Mouse (Mus musculus) forebrain, postnatal 0 days (tissue): ENCODE data around the gene Cpne9. TPM values are rescaled to one million over a fixed set of nuclear protein-coding genes. Genes with fewer than 3 reads are reported as not detected.

ENCODE experiments used
- ATAC-seq: fragments of 200-750 bp; cut with Nextera tagmentation; 2 replicates; pipeline ENCODE4 v1.8.0; 2017; ENCODE audit warnings: mild to moderate bottlenecking, moderate library complexity
- DNase-seq: peaks from one replicate; pipeline ENCODE4 v3.0.0-alpha.2; 2015
- H3K27ac ChIP-seq: fragments of 300-500 bp; sonication (generic); 2 replicates; pipeline ENCODE4 v1.5.1; 2014; ENCODE audit warnings: low read depth, mild to moderate bottlenecking, antibody characterized with exemption, low read length, moderate library complexity, mixed read lengths
- H3K27me3 ChIP-seq: fragments of 300-500 bp; sonication (generic); 2 replicates; pipeline ENCODE4 v1.6.1; 2014; ENCODE audit warnings: mild to moderate bottlenecking, low read length, mixed read lengths; ENCODE audit not compliant: insufficient read depth
- H3K36me3 ChIP-seq: fragments of 300-500 bp; sonication (generic); 2 replicates; pipeline ENCODE4 v1.6.1; 2014; ENCODE audit warnings: mild to moderate bottlenecking, moderate library complexity; ENCODE audit not compliant: insufficient read depth
- H3K4me1 ChIP-seq: fragments of 300-500 bp; sonication (generic); 2 replicates; pipeline ENCODE4 v1.6.1; 2014; ENCODE audit warnings: antibody characterized with exemption; ENCODE audit not compliant: insufficient read depth
- H3K4me2 ChIP-seq: fragments of 300-500 bp; sonication (generic); 2 replicates; pipeline ENCODE4 v1.6.1; 2014; ENCODE audit warnings: low read depth, mild to moderate bottlenecking, moderate library complexity
- H3K4me3 ChIP-seq: fragments of 300-500 bp; sonication (generic); 2 replicates; pipeline ENCODE4 v1.5.1; 2014; ENCODE audit warnings: low read depth, low read length, mixed read lengths
- H3K9ac ChIP-seq: fragments of 300-500 bp; sonication (generic); 2 replicates; pipeline ENCODE4 v1.6.1; 2014; ENCODE audit warnings: mild to moderate bottlenecking
- H3K9me3 ChIP-seq: fragments of 300-500 bp; sonication (generic); 2 replicates; pipeline ENCODE4 v1.6.1; 2016; ENCODE audit warnings: low read length
- CTCF ChIP-seq: sonication (generic); IDR thresholded peaks from 2 replicates; pipeline ENCODE4 v1.5.1; 2016; ENCODE audit warnings: antibody characterized with exemption, control low read depth, low read depth
- WGBS: fragments of 180-500 bp; shearing (Covaris S2); extraction: QIAGEN DNeasy Blood & Tissue Kit; methylation state at CpG from one replicate; pipeline ENCODE4 v1.1.7; 2014; 5-methylcytosine and 5-hydroxymethylcytosine counted together
- polyA plus RNA-seq: library from polyadenylated mRNA; unstranded; fragments of >200 nt; fragmentation: Nextera tagmentation; extraction: Ambion mirVana; gene quantifications from 2 replicates; pipeline ENCODE4 v1.2.1, GENCODE M21; 2015
- total RNA-seq: library from RNA; depleted of rRNA; stranded (reverse); fragments of >200 nt; gene quantifications from 2 replicates; pipeline ENCODE4 v1.2.3, GENCODE M21; 2014

Gene Cpne9
- total and polyA plus RNA-seq, 2 experiments from 2014 or later = 4.0 to 4.1 TPM

GRCm38 (mm10) chr6:113272365-113272764 lies 9.7 kb upstream of the Cpne9 start:
- H3K27me3 ChIP-seq = no peaks in the 10 kb centered on the region
- 73% methylated on average over 3 of the region's 3 CpGs for WGBS
- no peak for TF ChIP-seq CTCF
- peaks cover 89% of the 10 kb centered on the region for H3K36me3 ChIP-seq
- H3K9ac ChIP-seq = no peak overlapping the region
- DNase-seq = no peak
- no peak overlapping the region for H3K4me2 ChIP-seq
- H3K9me3 ChIP-seq = no peaks in the 10 kb centered on the region
- no peak overlapping the region for H3K4me3 ChIP-seq
- H3K27ac ChIP-seq = no peak overlapping the region
- no peak for ATAC-seq
- H3K4me1 ChIP-seq = no peaks in the 10 kb centered on the region

GRCm38 (mm10) chr6:113276846-113277245 lies 5.3 kb upstream of the Cpne9 start:
- H3K36me3 ChIP-seq = peaks cover 57% of the 10 kb centered on the region
- ATAC-seq = no peak

DNA sequence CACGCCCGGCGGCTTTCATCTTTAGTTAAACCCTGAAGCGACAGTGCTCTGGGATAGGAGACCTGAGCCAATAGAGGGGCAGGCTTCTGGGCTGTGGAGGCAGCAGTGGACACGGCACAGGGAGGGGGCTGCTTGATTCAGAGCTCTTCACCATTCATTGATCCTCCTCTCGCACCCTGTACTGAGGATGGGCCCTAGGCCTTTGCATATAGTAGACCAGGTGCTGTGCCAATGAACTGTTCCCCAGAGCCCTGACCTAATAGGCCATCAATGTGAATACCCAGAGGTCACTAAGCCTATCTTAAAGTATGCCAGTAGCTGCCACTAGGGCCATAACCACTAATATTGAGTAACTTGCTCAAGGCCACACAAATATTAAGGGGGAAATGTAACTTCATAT lies 431 bp upstream of the Cpne9 start:
- no peaks in the 10 kb centered on the region for H3K9me3 ChIP-seq
- H3K27ac ChIP-seq = no peak overlapping the region
- H3K4me1 ChIP-seq = 0 out of 2 replicates have a peak, but pooled peaks cover 4% of the 10 kb centered on the region
- peaks cover 20% of the 10 kb centered on the region for H3K36me3 ChIP-seq
- DNase-seq (no peak), ATAC-seq (peak; percentile 16; the same call in 1 of the 2 replicates)
- no peak for TF ChIP-seq CTCF
- peaks cover 23% of the 10 kb centered on the region for H3K27me3 ChIP-seq
- H3K9ac ChIP-seq = no peak overlapping the region
- peak overlapping the region; percentile 58; the same call in 1 of the 2 replicates for H3K4me2 ChIP-seq
- peak overlapping the region; percentile 34 for H3K4me3 ChIP-seq
- WGBS = 77% methylated on average over 6 of the region's 6 CpGs

More at GRCm38 (mm10) chr6:113276846-113277245, 5.3 kb upstream of the Cpne9 start:
- Histone ChIP-seq H3K9me3 (no peaks in the 10 kb centered on the region), H3K4me2 (no peak overlapping the region), H3K4me1 (no peaks in the 10 kb centered on the region), H3K27me3 (peaks cover 7% of the 10 kb centered on the region), H3K4me3 (no peak overlapping the region), H3K27ac (no peak overlapping the region), H3K9ac (no peak overlapping the region)
- no peak for TF ChIP-seq CTCF
- DNase-seq = no peak
- 67% methylated on average over 4 of the region's 4 CpGs for WGBS

- Histone ChIP-seq H3K4me3 (peak overlapping the region; percentile 34), H3K4me2 (peak overlapping the region; percentile 58), H3K27me3 (peaks cover 23% of the 10 kb centered on the region), H3K9me3 (no peaks in the 10 kb centered on the region), H3K27ac (no peak overlapping the region), H3K4me1 (0 out of 2 replicates have a peak, but pooled peaks cover 4% of the 10 kb centered on the region), H3K9ac (0 out of 2 replicates have a peak overlapping the region, but pooled peaks have one; percentile 31), H3K36me3 (peaks cover 7% of the 10 kb centered on the region)
- TF ChIP-seq CTCF = no peak
- ATAC-seq (peak; percentile 19; the same call in 1 of the 2 replicates), DNase-seq (no peak)
- 2% methylated on average over 22 of the region's 22 CpGs for WGBS
Measured at GRCm38 (mm10) chr6:113282969-113283368, 862 bp downstream of the Cpne9 start.

DNA sequence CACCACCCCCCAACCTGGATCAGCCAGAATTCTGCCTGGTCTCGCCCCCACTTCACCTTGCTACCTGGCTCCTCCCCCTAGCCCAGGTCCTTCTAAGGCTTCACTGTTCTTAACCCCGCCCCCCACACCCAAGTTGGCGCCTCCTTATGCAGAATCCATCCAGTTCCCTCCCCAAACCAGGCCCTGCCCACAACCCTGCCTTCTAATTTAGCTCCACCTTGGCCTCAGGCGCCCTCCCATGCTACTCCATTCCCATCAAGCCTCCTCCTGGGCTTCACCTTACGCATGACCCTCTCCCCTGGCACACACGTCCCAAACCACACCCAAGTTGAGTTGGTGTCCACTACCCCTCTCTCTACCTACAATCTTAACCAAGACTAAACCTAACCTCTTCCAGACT lies 1.4 kb downstream of the Cpne9 start:
- WGBS = 6% methylated on average over 6 of the region's 6 CpGs
- Histone ChIP-seq H3K27me3 (peaks cover 23% of the 10 kb centered on the region), H3K9me3 (no peaks in the 10 kb centered on the region), H3K27ac (no peak overlapping the region), H3K4me2 (peak overlapping the region; percentile 58; the same call in 1 of the 2 replicates), H3K4me3 (peak overlapping the region; percentile 34; the same call in 1 of the 2 replicates), H3K36me3 (peaks cover 6% of the 10 kb centered on the region; the same call in 1 of the 2 replicates), H3K9ac (no peak overlapping the region), H3K4me1 (0 out of 2 replicates have a peak, but pooled peaks cover 4% of the 10 kb centered on the region)
- ATAC-seq (no peak), DNase-seq (no peak)
- no peak for TF ChIP-seq CTCF

DNA sequence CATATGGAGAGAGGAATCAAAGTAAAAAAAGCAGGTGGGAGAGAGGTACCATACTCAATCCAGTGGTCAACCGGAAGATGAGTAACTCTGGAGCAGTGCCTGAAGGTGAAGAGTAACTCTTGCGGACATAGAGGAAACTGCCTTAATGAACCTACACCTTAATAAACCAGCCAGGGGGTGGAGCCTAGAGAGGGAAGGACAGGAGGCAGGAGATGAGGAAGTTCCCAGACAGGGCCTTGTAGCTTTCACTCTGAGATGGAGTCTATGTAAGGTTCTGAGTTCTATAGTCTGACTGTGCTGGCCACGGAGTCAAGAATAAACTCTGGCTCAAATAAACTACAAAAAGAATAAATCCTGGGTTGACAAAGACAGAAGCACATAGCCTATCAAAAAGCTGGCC lies 2.8 kb downstream of the Cpne9 start:
- 0 out of 2 replicates have a peak, but pooled peaks cover 4% of the 10 kb centered on the region for H3K4me1 ChIP-seq
- no peak for ATAC-seq

DNA sequence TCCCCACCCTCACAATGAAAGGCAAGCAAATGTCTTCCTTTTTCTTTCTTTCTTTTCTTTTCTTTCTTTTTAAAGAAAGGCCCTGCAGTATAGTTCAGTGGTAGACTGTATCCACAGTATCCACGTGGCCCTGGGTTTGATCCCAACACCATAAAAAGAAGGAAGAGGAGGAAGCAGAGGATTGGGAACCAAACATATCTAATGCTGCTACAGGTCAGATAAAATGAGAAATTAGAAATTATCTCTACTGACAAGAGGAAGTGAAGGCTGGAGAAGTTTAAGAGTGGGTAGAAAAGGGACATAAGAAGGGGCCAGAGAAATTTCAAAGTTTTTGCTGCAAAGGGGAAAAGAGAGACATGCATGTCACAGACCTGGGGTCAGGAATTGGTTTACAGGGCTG lies 4.2 kb downstream of the Cpne9 start:
- Histone ChIP-seq H3K9ac (no peak overlapping the region), H3K27ac (no peak overlapping the region), H3K36me3 (0 out of 2 replicates have a peak, but pooled peaks cover under 1% of the 10 kb centered on the region), H3K4me3 (no peak overlapping the region), H3K4me1 (0 out of 2 replicates have a peak, but pooled peaks cover 4% of the 10 kb centered on the region), H3K9me3 (no peaks in the 10 kb centered on the region), H3K27me3 (peaks cover 21% of the 10 kb centered on the region), H3K4me2 (no peak overlapping the region)
- no peak for DNase-seq
- ATAC-seq = no peak
- TF ChIP-seq CTCF = no peak
- 71% methylated on average over 1 of the region's 1 CpGs for WGBS

More for the DNA sequence above, 2.8 kb downstream of the Cpne9 start:
- Histone ChIP-seq H3K27ac (no peak overlapping the region), H3K27me3 (peaks cover 23% of the 10 kb centered on the region), H3K9ac (no peak overlapping the region), H3K9me3 (no peaks in the 10 kb centered on the region), H3K4me3 (no peak overlapping the region), H3K36me3 (peaks cover 4% of the 10 kb centered on the region; the same call in 1 of the 2 replicates), H3K4me2 (no peak overlapping the region)
- DNase-seq = no peak
- no peak for TF ChIP-seq CTCF
- WGBS = 80% methylated on average over 3 of the region's 3 CpGs
